ENCODE assay signal across 13 mouse cellular contexts in the genomic region with DNA sequence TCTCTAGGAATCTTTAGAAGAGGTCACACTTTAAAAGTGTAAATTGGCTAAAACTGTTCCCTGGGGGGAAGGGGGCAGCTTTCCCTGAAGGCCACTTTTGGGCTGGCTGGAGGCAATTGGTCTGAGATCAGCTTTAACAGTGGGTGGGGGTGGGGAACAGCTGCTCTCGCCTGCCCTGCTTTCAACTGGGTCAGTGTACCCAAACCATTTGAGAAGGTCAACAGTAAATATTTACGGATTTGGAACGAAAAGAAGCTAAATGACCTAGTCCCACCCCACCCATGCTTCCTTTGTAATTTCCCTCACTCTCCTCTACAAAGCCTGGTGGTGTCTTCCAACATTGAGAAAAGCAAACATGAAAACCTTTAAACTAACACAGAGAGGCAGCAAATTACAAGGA.
DNase-seq lines count a peak whose midpoint lies in the region; ATAC-seq and TF ChIP-seq lines count a peak whose summit lies in the region.
"Had no signal": no experiment of that assay in that cellular context is flagged by ENCODE, and none has a peak within 500 bp of the region (broad histone marks: within the 10 kb centered on the region; RNA-seq: fewer than 3 reads in every experiment).

No protein-coding gene starts in this region.

- H3K27ac ChIP-seq in gastrocnemius, adult 2 months: peak overlapping the region; percentile 89
- H3K27ac ChIP-seq in hindbrain, embryonic 15.5 days (replicated peaks): 0 out of 2 replicates have a peak overlapping the region, but pooled peaks have one; percentile 17
- H3K27ac ChIP-seq in stomach, embryonic 16.5 days (ENCODE audit: low read length): peak overlapping the region; percentile 7; the same call in 1 of the 2 replicates

- H3K9ac ChIP-seq in hindbrain, embryonic 15.5 days: no peak overlapping the region
- no peak overlapping the region for H3K9ac ChIP-seq in stomach, embryonic 16.5 days (ENCODE audit: low read length)

- peak overlapping the region; percentile 4; the same call in 1 of the 2 replicates for H3K4me3 ChIP-seq in gastrocnemius, adult 2 months
- no peak overlapping the region for H3K4me3 ChIP-seq in lung, adult 2 months (replicated peaks; ENCODE audit: extremely low read depth, low read depth, low read length)
- H3K4me3 ChIP-seq in hindbrain, embryonic 15.5 days: no peak overlapping the region
- H3K4me3 ChIP-seq in stomach, embryonic 16.5 days (replicated peaks; ENCODE audit: low read length): no peak overlapping the region
- H3K4me3 ChIP-seq: megakaryocyte, embryonic 14.5 days had no signal

- intact Hi-C loops in gastrocnemius, adult 2 months (cut with DNase I): loop anchor here (5.0 kb wide), 1 partner anchor 35 kb away; no protein-coding TSS in a partner anchor

- H3K36me3 ChIP-seq in hindbrain, embryonic 15.5 days: no peaks in the 10 kb centered on the region
- no peaks in the 10 kb centered on the region for H3K36me3 ChIP-seq in stomach, embryonic 16.5 days (ENCODE audit: control insufficient read depth, insufficient read depth, low read length)

- H3K4me1 ChIP-seq in lung, adult 2 months (ENCODE audit: control insufficient read depth, insufficient read depth, low read length): peaks cover 40% of the 10 kb centered on the region
- peaks cover 55% of the 10 kb centered on the region for H3K4me1 ChIP-seq in hindbrain, embryonic 15.5 days (replicated peaks)
- H3K4me1 ChIP-seq in stomach, embryonic 16.5 days (ENCODE audit: control insufficient read depth, insufficient read depth, low read length): peaks cover 34% of the 10 kb centered on the region

- no peak for TF ChIP-seq CTCF in gastrocnemius, adult 2 months (IDR thresholded peaks at IDR 0.05)
- no peak for TF ChIP-seq CTCF in lung, adult 2 months (IDR thresholded peaks at IDR 0.05; ENCODE audit: insufficient read depth, low read length)

- no peak for DNase-seq in gastrocnemius, adult 2 months
- no peak for DNase-seq in gastrocnemius, postnatal 10 days
- peak; percentile 40 for DNase-seq in lung, postnatal 10 days
- DNase-seq in lung, adult 2 months: no peak
- DNase-seq in urinary bladder, adult 18-20 months (ENCODE audit: low spot score in 2 of 2): no peak
- no peak for DNase-seq in heart, adult 11 months
- DNase-seq: adrenal gland, postnatal 25 days; cerebellum, adult 2 months; kidney, postnatal 36 days; thymus, postnatal 36 days had no signal

- no peak for TF ChIP-seq POLR2A in lung, adult 2 months (IDR thresholded peaks at IDR 0.05; ENCODE audit: borderline replicate concordance, extremely low read depth, low read depth, low read length)

- H3K27me3 ChIP-seq in hindbrain, embryonic 15.5 days: no peaks in the 10 kb centered on the region
- H3K27me3 ChIP-seq in stomach, embryonic 16.5 days (ENCODE audit: control insufficient read depth, insufficient read depth, low read length): no peaks in the 10 kb centered on the region
- H3K27me3 ChIP-seq: megakaryocyte, embryonic 14.5 days had no signal

- H3K9me3 ChIP-seq in hindbrain, embryonic 15.5 days: no peaks in the 10 kb centered on the region
- no peaks in the 10 kb centered on the region for H3K9me3 ChIP-seq in stomach, embryonic 16.5 days (replicated peaks; ENCODE audit: control insufficient read depth, low read length)
- H3K9me3 ChIP-seq: megakaryocyte, embryonic 14.5 days had no signal

- 11% methylated on average over 3 of the region's 3 CpGs for WGBS in lung, adult 2 months
- 11% methylated on average over 3 of the region's 3 CpGs for WGBS in hindbrain, embryonic 15.5 days
- 12% methylated on average over 3 of the region's 3 CpGs for WGBS in stomach, embryonic 16.5 days

- no peak overlapping the region for H3K4me2 ChIP-seq in hindbrain, embryonic 15.5 days
- no peak overlapping the region for H3K4me2 ChIP-seq in stomach, embryonic 16.5 days (ENCODE audit: low read depth, low read length)

- ATAC-seq in hindbrain, embryonic 15.5 days (ENCODE audit: low FRiP score, low read depth): no peak
- ATAC-seq in stomach, embryonic 16.5 days (ENCODE audit: insufficient read depth, low FRiP score): no peak

Comparison
In these comparisons a context has a peak if more than half of its experiments do, and no peak if none do; other contexts are left out.
1. H3K27ac ChIP-seq: peak in every context shown above with its lines; median percentile 89 in gastrocnemius, adult 2 months; 17 in hindbrain, embryonic 15.5 days; 7 in stomach, embryonic 16.5 days.